Mouse (Mus musculus): Measurements from ENCODE around the gene Gbp9. TPM values are rescaled to one million over a fixed set of nuclear protein-coding genes. Genes with fewer than 3 reads are reported as not detected.
"Not testable (repeated sequence)": the region's sequence is repeated elsewhere in the genome, so short reads cannot be mapped to it uniquely, and the experiment has no call there.

The Gbp9 gene
- polyA plus RNA-seq, 1 experiment from 2014 or later, result 2.6 TPM

DNA sequence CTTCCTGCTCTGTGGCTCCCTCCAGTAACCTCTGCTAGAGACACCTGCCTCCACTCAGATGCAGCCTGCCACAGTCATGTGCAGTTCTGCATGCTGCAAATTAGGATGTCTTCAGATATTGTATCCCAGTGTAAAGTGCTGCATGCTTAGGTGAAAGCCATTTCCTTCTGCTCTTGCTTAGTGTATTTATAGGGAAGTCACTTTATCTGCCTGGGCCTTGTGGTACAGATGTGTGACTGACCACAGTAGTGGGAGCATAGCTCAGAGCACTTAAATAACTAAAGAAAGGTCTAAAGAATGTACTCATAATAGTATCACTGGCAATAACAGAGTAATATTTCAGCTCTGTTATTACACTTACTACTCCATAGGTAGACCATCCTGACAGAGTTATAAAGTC lies 57.4 kb downstream of the Gbp9 start:
- no peak overlapping the region for H3K4me2 ChIP-seq
- H3K27me3 ChIP-seq (ENCODE audit: insufficient read depth, low read length), result no peaks in the 10 kb centered on the region
- TF ChIP-seq CTCF (IDR thresholded peaks at IDR 0.05; ENCODE audit: low read depth), result no peak
- peaks cover 3% of the 10 kb centered on the region; the same call in 1 of the 2 replicates for H3K9me3 ChIP-seq (ENCODE audit: low read depth, low read length)
- ATAC-seq (ENCODE audit: insufficient read depth) (no peak), DNase-seq (no peak)
- H3K4me1 ChIP-seq (ENCODE audit: insufficient read depth), result no peaks in the 10 kb centered on the region
- H3K36me3 ChIP-seq (ENCODE audit: insufficient read depth), result no peaks in the 10 kb centered on the region
- no peak overlapping the region for H3K9ac ChIP-seq
- H3K4me3 ChIP-seq (ENCODE audit: low read depth, low read length), result no peak overlapping the region
- no peak overlapping the region for H3K27ac ChIP-seq (ENCODE audit: low read depth)

DNA sequence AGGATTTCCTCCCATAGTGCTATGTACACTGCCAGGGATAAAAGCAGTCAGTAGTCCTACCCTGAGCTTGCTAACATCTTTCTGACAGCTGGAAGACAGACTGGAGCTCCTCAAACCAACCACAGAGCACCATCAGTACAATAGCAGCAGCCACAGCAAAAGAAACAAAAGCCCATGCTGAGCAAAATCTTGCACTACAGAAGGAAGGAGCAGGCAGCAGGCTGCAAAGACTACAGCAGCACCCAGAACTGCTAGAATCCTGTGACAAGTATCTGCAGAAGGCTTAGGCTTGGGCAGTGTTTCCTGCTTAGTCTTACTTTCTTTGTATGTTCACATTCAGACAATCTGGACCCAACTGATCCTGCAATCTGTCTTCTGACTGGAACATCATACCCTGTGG lies 71.0 kb downstream of the Gbp9 start:
- not testable (repeated sequence) for H3K9ac ChIP-seq; ATAC-seq (ENCODE audit: insufficient read depth); H3K27ac ChIP-seq (ENCODE audit: low read depth)

DNA sequence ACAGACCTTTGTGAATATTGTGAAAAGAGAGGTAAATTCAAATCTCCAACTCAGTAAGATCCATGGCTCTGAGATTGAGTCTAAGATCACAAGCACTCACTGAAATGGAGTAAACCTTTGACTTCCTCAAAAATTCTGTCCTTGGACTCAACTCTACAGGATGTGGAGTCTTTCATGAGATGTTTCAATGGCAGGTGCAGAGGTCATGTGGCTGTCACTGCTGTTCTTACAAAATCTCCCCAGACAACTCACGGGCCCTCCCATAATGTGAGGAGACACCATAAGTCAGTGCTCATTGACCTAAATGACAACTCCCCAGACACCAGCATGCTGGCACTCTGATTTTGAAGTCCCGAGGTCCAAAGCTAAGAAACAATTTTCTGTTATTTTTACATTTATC lies 74.9 kb downstream of the Gbp9 start:
- H3K27ac ChIP-seq (ENCODE audit: low read depth); H3K4me2 ChIP-seq; H3K27me3 ChIP-seq (ENCODE audit: insufficient read depth, low read length); DNase-seq; H3K36me3 ChIP-seq (ENCODE audit: insufficient read depth); H3K9ac ChIP-seq; H3K4me3 ChIP-seq (ENCODE audit: low read depth, low read length); ATAC-seq (ENCODE audit: insufficient read depth); H3K9me3 ChIP-seq (ENCODE audit: low read depth, low read length); H3K4me1 ChIP-seq (ENCODE audit: insufficient read depth): not testable (repeated sequence)
- WGBS, result 65% methylated on average over 2 of the region's 2 CpGs

More for the DNA sequence above, 71.0 kb downstream of the Gbp9 start:
- H3K36me3 ChIP-seq (ENCODE audit: insufficient read depth); H3K27me3 ChIP-seq (ENCODE audit: insufficient read depth, low read length); H3K4me2 ChIP-seq; H3K4me1 ChIP-seq (ENCODE audit: insufficient read depth); DNase-seq; H3K9me3 ChIP-seq (ENCODE audit: low read depth, low read length); H3K4me3 ChIP-seq (ENCODE audit: low read depth, low read length): not testable (repeated sequence)

DNA sequence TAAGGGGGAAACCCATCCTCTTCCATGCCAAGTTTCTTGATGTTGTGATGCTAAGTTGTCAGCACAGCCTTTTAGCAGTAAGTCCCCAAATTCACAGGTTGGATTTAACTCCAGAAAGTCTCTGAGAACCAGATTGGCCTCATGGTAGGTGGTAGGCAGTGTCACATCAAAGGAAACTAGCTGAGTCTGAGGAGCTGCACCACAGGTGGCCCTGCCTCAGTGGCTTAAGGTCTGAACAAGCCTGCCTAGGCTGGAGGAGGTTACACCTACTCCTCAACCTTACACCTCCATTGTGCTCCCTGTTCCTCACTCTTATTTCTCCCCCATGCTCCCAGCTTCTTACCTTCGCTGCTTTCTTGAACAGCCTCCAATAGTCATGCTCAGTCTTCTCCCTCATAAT lies 76.0 kb downstream of the Gbp9 start:
- ATAC-seq (ENCODE audit: insufficient read depth) (no peak), DNase-seq (no peak)
- WGBS, result 43% methylated on average over 1 of the region's 1 CpGs
- no peaks in the 10 kb centered on the region for H3K4me1 ChIP-seq (ENCODE audit: insufficient read depth)
- H3K27me3 ChIP-seq (ENCODE audit: insufficient read depth, low read length), result no peaks in the 10 kb centered on the region
- H3K36me3 ChIP-seq (ENCODE audit: insufficient read depth), result no peaks in the 10 kb centered on the region
- H3K9me3 ChIP-seq (ENCODE audit: low read depth, low read length), result no peaks in the 10 kb centered on the region
- H3K9ac ChIP-seq, result no peak overlapping the region
- no peak overlapping the region for H3K27ac ChIP-seq (ENCODE audit: low read depth)
- H3K4me3 ChIP-seq (ENCODE audit: low read depth, low read length), result no peak overlapping the region
- TF ChIP-seq CTCF (IDR thresholded peaks at IDR 0.05; ENCODE audit: low read depth), result no peak
- no peak overlapping the region for H3K4me2 ChIP-seq

DNA sequence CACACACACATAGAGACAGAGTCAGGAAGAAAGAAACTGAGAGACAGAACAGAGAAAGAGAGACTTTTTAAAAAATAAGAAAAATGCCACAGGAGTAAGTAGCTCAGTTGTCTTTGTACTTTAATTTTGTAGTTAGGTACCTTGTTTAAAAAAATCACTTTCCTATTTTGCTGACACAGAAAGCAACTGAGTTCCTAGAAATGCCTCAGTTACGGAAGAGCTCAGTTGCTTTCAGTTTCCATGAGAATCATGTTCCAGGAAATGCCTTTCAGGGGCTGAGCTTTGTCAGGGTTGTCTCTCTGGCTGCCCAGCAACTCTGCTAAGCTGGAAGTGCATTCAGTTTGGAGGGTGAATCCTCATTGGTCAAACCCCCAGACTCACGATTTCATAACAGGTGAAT lies 76.9 kb downstream of the Gbp9 start:
- not testable (repeated sequence) for H3K27ac ChIP-seq (ENCODE audit: low read depth); H3K36me3 ChIP-seq (ENCODE audit: insufficient read depth); H3K27me3 ChIP-seq (ENCODE audit: insufficient read depth, low read length); H3K9me3 ChIP-seq (ENCODE audit: low read depth, low read length); DNase-seq; H3K4me3 ChIP-seq (ENCODE audit: low read depth, low read length); H3K9ac ChIP-seq; H3K4me1 ChIP-seq (ENCODE audit: insufficient read depth); ATAC-seq (ENCODE audit: insufficient read depth); H3K4me2 ChIP-seq
- 64% methylated on average over 2 of the region's 2 CpGs for WGBS

DNA sequence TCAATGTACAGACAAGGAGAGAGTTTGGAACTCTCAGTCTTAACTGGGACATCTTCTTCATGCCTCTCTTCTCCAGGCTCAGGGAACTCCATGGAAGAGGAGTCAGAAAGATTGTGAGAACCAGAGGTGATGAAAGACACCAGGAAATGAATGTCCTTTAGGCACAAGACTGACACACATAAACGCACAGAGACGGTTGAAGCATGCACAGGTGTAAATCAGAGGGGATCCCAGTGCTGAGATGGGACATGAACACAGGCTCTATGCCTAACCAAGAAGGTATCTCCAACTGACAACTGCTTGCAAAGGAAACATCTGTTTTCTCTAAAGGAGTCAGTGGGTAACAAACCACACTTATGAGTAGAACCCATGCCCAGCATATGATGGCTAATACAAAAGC lies 79.1 kb downstream of the Gbp9 start:
- ATAC-seq (ENCODE audit: insufficient read depth) (no peak), DNase-seq (no peak)
- H3K4me3 ChIP-seq (ENCODE audit: low read depth, low read length), result no peak overlapping the region
- H3K27me3 ChIP-seq (ENCODE audit: insufficient read depth, low read length), result no peaks in the 10 kb centered on the region
- no peak overlapping the region for H3K9ac ChIP-seq
- 93% methylated on average over 2 of the region's 2 CpGs for WGBS
- H3K4me2 ChIP-seq, result no peak overlapping the region
- H3K4me1 ChIP-seq (ENCODE audit: insufficient read depth), result no peaks in the 10 kb centered on the region
- H3K36me3 ChIP-seq (ENCODE audit: insufficient read depth), result no peaks in the 10 kb centered on the region
- no peaks in the 10 kb centered on the region for H3K9me3 ChIP-seq (ENCODE audit: low read depth, low read length)
- no peak overlapping the region for H3K27ac ChIP-seq (ENCODE audit: low read depth)
- TF ChIP-seq CTCF (IDR thresholded peaks at IDR 0.05; ENCODE audit: low read depth), result no peak

DNA sequence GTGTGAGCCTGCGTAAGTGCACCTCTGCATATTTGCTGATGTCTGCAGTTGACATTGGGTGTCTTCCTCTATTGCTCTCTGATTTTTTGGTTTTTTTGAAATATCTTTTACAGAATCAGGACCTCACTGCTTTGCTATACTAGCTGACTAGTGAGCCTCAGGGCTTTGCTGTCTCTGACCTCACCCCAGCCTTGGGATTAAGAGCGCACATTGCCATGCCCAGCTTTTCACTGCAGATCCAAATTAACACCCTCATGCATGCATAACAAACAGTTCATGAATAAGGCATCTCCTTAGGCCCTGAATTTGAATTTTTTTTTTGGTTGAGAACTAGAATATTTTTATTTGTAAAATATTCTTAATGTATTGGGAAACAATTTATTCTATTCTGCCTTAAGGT lies 84.1 kb downstream of the Gbp9 start:
- 94% methylated on average over 2 of the region's 2 CpGs for WGBS
- no peak overlapping the region for H3K9ac ChIP-seq

DNA sequence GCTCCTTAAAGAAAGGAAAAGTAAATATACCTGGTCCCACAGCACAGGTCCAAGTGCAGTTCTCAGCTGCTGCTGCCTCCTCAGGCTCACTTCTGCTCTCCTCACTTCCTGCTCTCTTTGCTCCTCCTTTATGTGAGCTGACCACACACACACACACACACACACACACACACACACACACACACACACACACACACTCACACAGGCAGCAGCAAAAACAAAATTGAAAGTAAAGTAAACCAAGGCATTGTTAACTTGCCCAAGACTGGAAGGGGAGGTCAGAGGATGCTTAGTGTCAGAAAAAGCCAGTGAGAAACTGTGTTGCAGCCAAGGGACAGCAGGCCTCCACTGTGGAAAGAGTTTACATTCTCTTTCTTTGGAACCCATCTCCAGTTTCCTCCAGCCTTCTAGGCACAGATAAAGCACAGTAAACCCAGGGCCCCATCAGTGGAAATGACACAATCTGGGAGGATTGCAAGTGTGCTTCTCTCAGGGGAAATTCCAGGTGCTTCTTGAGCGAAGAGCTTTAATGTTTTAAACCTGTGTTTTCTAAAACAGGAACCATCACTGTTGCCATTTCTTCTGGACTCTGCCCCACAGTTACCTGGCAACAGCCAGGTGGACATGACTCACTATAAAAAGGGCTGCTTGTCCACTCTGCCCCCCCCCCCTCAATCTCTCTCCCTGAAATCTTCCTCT lies 85.7 kb downstream of the Gbp9 start:
- ATAC-seq (ENCODE audit: insufficient read depth); H3K36me3 ChIP-seq (ENCODE audit: insufficient read depth); H3K9ac ChIP-seq; H3K4me3 ChIP-seq (ENCODE audit: low read depth, low read length); H3K4me1 ChIP-seq (ENCODE audit: insufficient read depth); H3K27ac ChIP-seq (ENCODE audit: low read depth); H3K27me3 ChIP-seq (ENCODE audit: insufficient read depth, low read length); DNase-seq; H3K4me2 ChIP-seq; H3K9me3 ChIP-seq (ENCODE audit: low read depth, low read length): not testable (repeated sequence)
- WGBS, result 65% methylated on average over 1 of the region's 1 CpGs

More for the DNA sequence above, 84.1 kb downstream of the Gbp9 start:
- ATAC-seq (ENCODE audit: insufficient read depth) (no peak), DNase-seq (no peak)
- no peaks in the 10 kb centered on the region for H3K4me1 ChIP-seq (ENCODE audit: insufficient read depth)
- H3K36me3 ChIP-seq (ENCODE audit: insufficient read depth), result no peaks in the 10 kb centered on the region
- no peaks in the 10 kb centered on the region for H3K27me3 ChIP-seq (ENCODE audit: insufficient read depth, low read length)
- no peak overlapping the region for H3K4me3 ChIP-seq (ENCODE audit: low read depth, low read length)
- no peak overlapping the region for H3K4me2 ChIP-seq
- no peak for TF ChIP-seq CTCF (IDR thresholded peaks at IDR 0.05; ENCODE audit: low read depth)
- H3K9me3 ChIP-seq (ENCODE audit: low read depth, low read length), result no peaks in the 10 kb centered on the region
- no peak overlapping the region for H3K27ac ChIP-seq (ENCODE audit: low read depth)
